Mouse (Mus musculus) heart, adult 2 months (tissue): Measurements from ENCODE around the gene E2f7.

Experiments used
- CTCF ChIP-seq: fragments of 200-600 bp; IDR thresholded peaks from 2 replicates; pipeline ENCODE4 v1.8.1; 2022; ENCODE audit warnings: antibody characterized with exemption, mild to moderate bottlenecking, moderate library complexity
- EP300 ChIP-seq: fragments of 200-500 bp; IDR thresholded peaks from 2 replicates; pipeline ENCODE4 v1.6.1; 2011; ENCODE audit warnings: low read depth, low read length, control low read depth; ENCODE audit not compliant: insufficient read depth
- POLR2A ChIP-seq: fragments of 200-500 bp; IDR thresholded peaks from 2 replicates; pipeline ENCODE4 v1.6.1; 2011; ENCODE audit warnings: mild to moderate bottlenecking, low read depth, low read length, control low read depth; ENCODE audit not compliant: insufficient read depth

DNA sequence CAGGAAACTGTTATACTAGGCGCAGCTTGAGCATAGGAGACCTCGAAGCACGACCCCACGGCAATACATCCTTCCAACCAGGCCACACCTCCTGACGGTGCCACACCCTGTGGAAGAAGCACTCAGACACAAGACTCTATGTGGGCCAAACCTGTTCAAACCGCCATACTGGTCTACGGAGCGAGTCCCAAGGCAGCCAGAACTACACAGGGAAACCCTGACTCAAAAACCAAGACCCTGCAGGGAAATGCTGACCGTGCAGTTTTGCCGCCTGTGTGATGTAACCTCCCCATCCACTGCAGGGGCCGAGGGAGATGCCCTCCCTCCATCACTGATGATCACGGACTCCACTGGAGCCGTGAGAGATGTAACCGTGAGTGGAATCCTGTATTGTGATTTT lies 36.5 kb downstream of the E2f7 start:
- TF ChIP-seq CTCF = no peak
- no peak for TF ChIP-seq EP300
- TF ChIP-seq POLR2A = no peak
